Mouse (Mus musculus) thymus, postnatal 4 days (tissue): ENCODE measurements at regions not wholly inside any gene's neighbourhood (a gene's known extent, or its start where the extent isn't known, plus 50 kb on each side); places are given as distances from the start of the nearest gene placed in this dataset.
"Not testable (repeated sequence)": the region's sequence is repeated elsewhere in the genome, so short reads cannot be mapped to it uniquely, and the experiment has no call there.

Experiments
- DNase-seq: peaks from one replicate; pipeline ENCODE4 v3.0.0; 2021

DNA sequence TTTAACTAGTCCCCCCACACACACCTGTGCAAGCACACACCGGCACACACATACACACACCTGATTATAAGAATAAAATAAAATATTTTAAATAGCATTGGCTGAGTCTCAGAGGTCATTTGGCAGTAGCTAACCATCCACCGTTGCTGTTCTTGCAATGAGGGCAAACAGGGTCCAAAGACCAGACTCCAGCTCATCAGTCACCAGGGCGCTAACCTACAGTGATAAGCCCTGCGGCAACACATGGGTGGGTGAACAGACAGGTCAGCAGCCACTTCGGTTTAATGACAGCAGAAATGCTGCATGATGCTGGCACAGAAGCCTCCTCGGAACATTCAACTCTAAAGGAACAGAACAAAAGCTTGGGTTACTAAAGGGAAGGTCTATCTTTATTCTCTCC, 54.9 kb downstream of the Tas2r134 start:
- no peak for DNase-seq

DNA sequence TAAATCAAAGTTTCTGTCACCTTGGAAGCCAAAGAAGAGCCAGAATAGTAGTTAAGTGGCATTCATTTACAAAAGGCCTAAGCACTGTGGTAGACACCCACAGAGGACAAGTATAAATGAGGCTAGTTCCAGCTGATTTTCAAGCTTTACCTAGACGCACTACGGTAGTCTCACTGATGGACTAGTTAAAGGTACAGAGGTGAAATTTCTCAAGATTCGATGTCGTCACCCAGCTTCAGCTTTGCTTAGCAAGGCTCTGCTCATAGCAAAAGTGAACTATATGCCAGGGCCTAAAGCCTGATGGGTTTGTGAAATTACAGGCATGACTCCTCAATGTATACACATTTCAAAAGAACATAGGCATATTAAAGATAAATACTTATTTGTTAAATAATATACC, 55.4 kb downstream of the Tas2r134 start:
- DNase-seq, result no peak

DNA sequence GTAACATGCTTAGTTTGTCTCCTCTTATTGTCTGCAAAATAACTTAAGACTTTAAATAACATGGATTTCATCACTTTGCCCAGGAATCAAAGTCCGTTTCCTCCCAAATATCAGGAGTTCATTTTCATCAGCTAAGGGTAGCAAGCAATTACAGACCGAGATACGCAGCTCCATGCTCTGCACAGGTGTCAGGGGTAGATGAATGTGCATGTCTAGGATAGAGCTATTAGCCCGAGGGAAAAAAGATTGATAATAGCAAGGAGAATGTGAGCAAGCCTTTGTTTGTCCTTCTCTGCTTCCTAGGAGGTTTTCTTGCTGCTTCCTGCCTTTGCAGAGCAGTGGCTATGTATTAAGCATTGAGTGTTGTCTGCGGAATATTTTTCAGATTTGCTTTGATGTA, 77.8 kb downstream of the Tas2r134 start:
- DNase-seq, result no peak

DNA sequence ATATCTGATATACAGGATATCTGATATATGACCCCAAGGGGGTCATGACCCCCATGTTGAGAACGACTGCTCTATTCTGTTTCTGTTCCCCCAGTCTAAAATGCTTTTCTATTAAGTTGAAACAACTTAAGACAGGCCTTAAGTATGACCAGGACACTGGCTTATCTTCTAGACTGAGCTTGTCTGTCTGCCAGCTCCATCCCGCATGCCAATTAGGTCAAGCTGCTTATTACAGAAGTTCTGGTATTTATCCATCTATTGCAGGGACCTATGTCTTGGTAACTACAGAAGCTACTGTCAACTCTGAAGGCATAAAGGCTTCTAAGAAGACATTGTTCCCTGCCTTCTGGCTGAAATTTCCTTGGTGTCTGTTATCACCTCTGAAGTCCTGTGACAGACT, 81.4 kb downstream of the Tas2r134 start:
- DNase-seq, result no peak

DNA sequence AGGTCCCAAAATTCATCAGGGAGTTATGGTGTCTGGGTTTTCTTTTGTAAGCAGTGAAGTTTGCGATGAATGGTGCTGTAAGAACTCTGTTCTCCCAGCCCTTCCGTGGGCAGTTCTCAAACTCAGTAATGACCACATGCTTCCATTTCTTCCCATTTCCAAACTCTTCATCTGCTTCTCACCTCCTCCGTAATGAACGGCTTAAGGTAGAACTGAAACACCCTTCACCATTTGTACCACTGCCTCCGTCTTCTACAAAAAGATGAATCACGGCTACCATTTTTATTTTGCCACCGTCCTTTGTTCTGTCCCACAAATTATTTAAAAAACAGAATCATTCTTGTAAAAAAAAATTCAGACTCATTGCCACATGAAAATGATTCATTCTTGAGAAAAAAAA, 85.3 kb downstream of the Tas2r134 start:
- DNase-seq, result no peak

DNA sequence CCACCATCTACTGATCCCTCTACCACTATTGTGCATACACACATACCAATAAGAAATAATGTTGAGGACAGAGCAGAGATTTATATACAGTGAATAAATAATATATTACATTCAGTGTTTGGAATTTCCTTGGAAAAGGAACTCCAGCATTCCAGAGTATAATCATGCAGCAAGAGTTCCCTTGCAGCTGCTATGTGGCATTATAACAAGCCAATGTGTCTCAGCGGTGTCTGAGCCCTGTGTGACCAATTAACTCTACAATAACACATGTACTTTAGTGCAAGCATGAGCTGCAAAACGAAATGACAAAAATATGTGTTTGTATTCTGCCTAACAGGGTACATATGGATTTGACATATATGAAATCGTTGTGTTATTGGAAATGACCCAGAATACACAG, 103.5 kb downstream of the Tas2r134 start:
- DNase-seq, result no peak

DNA sequence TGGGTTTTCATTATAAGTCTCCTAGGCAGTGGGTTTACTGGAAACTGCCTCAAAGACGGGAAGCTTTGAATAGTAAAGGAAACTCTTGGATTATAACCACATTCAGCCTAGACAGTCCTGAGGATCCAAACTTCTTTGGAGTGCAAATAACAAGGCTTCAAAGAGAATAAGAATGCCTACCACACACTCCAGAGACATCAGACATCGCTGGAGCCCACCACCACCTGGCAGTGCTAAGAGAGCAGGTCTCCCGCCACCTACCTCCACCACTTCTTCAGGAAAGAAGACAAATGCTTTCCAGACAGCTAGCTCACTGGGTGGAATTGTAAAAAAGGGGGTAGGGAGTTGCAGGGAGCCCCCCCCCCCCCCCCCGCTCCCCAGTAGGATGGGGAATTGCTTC, 104.4 kb downstream of the Tas2r134 start:
- no peak for DNase-seq

DNA sequence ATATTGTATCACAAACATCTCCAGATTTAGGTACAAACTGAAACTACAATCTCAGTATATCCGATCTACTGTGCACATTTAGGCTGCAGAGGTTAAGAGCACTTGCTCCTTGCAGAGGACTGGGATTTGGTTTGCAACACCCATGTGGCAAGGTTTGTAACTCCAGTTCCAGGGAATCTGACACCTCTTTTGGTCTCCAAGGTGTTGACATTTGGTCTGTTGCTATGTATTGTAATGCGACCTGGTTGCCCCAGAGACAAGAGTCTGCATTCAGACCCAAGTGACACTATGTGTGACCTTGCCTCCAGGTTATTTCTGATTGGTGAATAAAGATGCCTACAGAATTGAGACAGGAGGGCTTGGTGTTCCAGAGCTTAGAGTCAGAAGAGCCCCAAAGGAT, 105.0 kb downstream of the Tas2r134 start:
- no peak for DNase-seq

DNA sequence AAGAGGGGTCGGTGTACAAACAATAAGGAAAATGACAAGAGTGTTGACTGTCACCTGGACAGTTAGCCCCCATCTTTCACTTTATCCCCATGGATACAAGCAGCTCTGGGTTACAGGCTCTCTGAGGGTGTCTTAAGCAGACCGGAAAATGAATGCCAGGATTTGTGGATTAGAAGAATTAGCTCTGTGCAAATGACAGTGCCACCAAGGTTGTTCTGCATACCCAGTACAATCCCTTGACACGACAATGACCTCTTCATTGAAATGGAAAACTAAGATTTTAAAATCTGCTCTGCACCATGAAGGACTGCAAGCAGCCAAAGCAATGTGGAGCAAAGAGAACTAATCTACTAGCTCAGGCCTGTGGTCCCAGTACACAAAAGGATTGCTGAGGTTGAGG, 105.9 kb downstream of the Tas2r134 start:
- DNase-seq, result no peak

DNA sequence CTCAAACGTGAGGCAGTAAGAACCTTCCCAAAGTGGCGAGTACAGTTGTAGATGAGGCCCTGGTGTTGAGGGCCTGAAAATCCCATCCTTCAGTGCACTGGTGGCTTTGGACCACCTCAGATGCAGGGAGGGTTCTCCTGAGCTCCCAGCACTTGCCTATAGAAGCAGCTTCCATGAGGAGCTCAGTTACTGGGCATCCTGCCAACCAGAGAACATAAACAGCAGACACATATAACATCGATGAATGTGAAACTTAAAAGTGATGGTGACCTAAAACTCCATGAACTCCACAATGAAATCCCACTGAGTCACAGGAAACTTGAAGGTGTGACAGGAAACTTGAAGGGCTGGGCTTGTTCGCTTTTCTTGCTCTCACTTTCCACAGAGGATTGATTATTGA, 109.1 kb downstream of the Tas2r134 start:
- no peak for DNase-seq

DNA sequence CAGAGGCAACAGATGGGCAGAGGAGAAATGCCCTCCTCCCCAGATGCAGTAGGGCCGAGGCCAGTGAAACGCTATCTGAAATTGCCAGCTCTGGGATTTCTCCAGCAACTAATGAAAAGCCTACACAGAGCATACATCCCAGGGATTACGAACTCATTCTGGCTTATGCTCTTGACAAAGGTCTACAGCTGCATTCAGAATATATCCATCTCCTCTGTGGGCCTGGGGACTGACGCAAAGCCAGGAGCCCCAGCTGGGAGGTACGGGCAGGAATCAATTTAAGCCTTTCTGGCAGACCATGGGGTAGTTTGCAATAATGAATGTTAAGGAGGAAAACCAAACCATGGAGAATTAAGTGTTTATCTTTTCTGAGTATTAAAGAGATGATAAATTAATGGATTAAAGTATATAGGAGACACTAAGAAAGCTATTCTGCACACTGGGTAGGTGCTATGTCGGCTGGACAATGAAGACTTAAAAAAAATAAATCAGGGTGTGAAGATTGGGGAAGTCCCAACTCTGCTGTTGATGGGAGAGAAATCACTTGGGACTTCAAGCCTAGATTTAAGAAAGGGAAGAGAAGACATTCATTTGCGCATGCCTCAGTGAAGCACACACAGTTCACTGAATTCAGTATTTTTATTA, 120.5 kb downstream of the Tas2r134 start:
- DNase-seq, result no peak

DNA sequence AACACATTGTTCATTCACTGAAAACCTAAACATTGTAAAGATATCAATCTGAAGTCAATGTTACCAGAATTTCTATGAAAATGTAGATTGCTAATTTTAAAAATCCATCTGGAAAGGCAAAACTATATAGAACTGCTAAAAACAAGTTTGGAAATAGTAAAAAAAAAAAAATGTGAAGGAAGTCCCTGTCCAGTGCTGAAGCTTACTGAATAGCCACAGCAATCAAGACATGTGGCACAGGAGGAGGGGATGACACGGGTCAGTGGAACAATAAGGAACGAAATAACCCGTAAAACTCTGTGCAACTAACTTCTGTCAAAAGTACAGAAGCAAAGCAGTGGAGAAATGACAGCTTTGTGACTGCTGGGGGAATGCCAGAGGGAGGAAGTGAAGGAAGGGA, 121.9 kb downstream of the Tas2r134 start:
- DNase-seq, result no peak

DNA sequence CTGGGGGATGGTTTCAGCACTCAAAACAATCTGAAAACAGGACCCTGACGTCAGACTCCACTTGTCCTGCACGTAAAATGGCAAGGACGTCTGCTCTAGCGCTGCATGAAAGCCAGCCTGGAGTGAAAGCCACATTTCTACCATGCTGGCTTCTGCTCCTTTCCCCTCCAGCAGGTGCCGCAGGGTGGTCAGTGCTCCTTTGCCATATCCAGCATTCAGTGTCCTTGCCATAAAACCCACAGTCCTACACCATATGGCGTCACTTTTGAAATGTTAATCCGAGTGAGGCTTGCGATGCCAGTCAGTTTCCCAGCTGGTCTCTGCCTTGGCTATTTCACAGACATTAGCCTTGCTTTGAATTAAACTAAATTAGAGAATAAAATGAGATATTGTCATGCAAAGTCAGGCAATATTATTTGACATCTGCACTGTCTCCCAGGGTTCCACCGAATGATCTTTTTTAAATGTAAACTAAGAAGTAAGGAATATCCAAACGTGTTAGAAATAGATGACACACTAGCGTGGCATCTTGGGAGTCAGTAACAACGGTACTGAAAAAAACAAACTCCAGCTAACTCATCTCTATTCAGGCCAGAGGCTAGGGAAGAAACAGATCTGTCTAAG, 125.7 kb downstream of the Tas2r134 start:
- DNase-seq, result no peak

DNA sequence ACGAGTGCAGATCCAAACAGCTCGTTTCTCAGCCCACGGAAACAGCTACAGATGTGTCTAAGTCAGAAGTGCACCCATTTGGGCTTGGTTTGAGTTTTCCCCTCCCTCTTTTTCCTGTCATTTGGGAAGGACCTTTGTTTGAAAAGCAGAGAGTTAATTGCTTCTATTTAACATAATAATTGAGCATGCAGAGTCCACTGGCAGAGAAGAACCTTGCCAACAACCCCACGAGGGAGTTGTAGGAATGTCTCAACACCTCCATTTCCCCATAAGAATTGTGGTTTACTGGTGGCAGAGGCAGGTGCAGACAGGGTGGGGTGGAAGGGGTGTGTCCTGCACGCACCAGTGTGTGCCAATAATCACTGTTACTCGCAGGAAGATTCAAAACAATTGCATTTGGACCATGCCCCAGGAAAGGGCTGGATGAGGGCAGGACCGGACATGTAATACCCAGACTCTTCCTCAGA, 126.3 kb downstream of the Tas2r134 start:
- no peak for DNase-seq

DNA sequence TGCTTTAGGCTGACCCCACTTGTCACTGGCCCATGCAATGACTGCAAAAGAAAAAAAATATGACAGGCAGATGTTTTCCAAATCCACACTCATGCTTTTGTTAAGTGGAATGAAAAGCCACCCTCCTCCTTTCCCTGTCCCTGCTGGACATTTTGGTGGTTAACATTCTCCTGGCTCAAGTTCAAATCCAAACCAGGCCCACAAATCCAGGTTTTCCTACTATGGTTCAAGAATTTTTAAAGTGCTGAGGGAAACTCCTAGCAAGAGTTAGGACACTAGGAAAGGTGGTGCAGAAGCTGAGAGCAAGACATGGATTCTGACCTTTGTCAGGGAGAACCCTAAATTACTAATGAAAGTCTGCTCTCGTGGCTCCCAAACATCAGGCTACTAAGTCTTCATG, 130.1 kb downstream of the Tas2r134 start:
- no peak for DNase-seq

DNA sequence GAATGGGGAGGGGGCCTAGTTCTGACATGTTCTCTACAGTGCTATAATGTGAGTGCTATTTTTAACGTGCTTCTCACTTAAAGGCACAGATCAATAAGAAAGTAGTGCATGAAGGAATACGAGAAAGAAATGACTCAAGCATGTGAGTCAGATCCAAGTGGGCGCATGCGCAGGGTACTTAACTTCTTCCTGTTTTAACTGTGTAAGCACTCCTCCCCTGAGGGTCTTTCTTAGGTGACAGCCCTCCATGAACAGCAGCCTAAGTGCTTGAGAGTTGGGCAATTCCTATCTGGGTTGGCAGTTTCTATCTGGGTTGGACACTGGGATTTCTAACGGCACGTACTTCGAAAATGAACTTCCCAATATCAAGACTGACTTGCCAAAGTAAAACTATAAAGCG, 130.8 kb downstream of the Tas2r134 start:
- no peak for DNase-seq

DNA sequence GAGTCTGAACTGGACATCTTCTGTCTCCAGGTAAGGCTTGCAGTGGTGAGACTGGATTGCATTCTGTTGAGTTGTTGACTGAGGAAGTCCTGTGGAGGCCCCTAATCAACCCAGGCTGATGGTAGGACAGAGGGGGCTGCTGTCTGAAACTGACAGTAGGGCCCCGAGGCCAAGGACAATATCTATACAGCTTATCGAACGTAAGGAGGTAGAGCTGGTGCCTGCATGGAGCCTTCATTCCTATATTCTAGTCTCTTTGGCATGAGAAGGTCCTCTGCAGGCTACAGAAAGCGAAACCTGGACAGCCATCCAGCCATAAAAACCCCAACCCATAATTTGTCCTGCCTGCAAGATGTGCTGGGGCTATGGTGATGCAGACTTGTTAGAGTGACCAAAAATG, 135.6 kb downstream of the Tas2r134 start:
- no peak for DNase-seq

DNA sequence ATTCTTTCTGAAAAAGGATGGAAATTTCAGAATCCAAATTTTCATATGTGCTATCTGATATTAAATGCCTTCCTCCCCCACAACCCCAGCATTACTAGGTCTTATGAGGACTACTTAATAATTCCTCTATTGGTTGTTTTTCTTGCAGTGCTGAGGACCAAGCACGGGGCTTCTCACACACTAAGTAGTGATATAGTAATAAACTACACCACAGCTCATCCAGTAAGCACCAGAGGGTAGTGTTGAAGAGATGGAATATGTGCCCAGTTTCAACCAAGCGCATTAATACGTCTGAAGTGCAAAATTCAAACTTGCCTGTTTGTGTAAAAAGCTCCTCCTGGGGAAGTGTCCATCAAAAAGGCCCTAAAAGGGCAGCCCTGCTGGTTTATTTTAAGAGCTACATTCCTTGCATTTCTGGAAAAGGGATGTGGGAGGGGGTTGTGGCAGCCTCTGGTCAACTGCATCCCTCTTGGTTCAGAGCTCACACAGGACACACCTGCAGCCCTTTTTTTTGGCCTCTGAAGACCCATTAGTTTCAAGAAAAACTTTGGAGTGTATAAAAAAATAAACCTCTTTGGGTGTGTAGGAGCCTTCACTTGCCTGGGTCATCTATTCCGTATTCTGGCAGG, 140.3 kb downstream of the Tas2r134 start:
- DNase-seq, result no peak

DNA sequence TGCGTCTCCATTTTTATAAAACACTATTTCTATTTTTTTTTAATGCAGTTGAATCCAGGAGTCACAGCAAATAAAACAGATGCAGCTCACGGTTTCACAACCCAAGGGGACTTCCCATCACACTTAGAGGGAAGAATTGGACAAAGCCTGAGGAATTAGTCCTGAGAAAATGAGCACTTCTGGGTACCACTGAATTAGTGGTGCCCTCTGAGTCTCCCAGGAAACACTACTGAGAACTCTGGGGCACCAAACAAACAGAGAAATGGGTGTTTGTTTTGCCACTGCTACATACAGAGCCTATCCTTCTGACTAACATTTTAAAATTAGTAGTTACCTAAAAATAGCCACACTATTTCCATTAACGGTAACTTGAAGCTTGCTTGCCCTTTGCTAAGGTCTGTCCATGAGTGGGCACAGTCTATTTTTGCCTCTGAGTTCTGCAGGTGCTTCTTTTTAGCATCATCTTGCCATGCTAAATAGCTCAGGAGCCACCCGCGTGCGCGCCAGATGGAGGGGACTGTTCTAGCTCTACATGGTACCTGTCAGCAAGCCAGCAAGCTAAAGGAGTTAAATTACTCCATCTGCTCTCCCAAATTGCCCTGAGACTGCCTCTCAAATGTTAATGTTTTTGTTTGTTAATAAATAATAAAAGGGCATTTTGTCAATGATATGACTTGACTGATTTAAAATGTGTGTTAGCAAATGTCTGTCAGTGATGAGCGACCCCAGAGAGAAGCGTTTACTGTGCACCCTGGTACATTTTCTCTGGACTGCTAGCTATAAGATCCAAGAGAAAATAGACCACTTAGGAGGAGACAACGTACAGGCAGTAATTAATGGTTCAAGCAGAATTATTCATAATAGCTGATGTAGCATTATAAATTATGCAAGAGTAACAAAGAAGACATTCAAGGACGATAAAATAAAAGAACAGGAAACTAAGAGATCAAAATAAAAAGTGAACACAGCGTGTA, 141.3 kb downstream of the Tas2r134 start:
- DNase-seq, result no peak

DNA sequence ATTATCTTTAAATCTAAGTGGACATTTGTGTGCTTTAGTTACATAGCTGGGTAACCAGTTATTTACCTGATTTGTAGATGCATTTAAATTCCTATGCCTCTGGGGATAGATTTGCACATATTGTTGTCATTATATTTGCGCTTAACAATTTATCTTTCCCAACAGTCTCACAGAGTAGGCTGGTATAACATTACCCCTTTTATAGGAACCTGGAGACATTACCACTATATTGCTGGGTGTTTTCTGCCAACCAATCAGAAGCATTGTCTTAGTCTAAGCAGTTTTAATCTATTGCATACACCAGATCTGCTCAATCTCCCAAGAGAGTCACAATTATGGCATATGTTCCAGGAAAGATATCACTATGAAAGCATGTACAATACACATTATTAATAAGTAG, 149.8 kb downstream of the Rbm43 start:
- no peak for DNase-seq

DNA sequence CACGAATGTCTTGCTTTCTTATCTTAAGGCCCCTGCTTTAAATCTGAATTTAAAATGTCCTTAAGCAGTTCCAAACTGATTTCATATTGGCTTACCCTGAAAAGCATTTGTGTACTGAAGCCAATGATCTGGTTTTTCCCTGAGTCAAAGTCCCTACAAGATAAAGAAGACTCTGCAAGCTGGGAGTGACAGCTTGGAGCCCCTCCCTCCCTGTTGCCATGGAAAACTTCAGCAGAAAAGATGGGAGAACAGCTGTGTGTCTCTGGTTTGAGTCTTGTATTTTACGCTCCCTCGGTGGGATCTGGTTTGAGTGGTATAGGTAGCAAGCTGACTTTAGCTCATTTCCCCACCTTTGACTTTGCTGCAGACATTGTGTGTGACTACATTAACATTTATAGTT, 146.1 kb downstream of the Rbm43 start:
- DNase-seq, result no peak

DNA sequence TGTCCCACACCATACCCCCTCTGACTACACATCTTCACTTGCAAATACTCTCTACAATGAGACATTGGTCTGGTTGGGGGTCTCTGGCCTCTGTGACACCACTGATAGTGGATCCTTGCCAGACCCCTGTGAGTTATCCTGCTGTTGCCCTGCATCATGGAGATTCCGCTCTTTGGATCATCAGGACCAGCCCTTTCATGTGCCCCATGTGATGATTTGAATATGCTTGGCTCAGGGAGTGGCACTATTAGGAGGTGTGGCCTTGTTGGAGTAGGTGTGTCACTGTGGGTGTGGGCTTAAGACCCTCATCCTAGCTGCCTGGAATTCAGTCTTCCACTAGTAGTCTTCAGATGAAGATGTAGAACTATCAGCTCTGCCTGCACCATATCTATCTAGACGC, 141.7 kb downstream of the Rbm43 start:
- DNase-seq, result not testable (repeated sequence)

DNA sequence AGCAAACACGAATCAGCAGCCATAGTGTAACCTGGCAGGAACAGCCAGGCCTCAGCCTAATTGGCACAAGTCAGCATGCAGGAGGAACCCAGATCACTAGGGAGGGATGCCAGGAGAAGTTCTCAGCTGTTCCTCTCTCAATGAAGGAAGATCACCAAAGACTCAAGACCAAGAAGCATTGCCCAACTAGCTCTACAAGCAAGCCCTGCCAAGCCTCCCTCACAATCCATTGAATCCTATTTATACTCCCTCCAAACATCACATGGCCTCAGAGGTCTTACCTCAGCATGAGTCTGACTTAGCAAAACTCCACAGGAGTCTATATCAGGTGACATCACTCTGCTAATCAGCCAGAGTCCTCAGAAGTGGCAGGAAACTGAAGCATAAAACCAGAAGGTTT, 135.1 kb downstream of the Rbm43 start:
- DNase-seq, result no peak
